Mouse (Mus musculus): ENCODE data around the gene Bgn. TPM values are rescaled to one million over a fixed set of nuclear protein-coding genes. Genes with fewer than 3 reads are reported as not detected.

Gene Bgn
- polyA plus RNA-seq (2015; fragmentation: Nextera tagmentation; extraction: Ambion mirVana) = 12.7 and 17.0 TPM in 2 replicates

DNA sequence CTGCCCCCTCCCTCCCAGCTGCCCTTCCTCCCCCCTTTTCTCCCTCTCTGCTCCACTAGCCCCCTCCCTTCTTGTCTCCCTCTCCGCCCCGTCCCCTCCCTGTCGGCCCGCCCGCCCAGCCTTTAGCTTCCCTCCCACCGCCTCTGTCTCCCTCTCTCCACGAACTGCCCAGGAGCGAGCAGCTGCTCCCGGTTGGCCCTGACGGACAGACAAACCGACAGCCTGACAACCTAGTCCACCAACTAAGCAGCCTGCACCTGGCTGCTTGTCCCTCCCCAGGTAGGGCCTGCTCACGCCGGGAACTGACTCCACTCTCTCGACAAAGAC, at the start of gene Bgn:
Bgn (plus strand) TSS at position 119 of the 327 bp plus-strand sequence.
- H3K27me3 ChIP-seq (ENCODE audit: control insufficient read depth, insufficient read depth, low read depth, low read length) = peaks cover 5% of the 10 kb centered on the region; the same call in 1 of the 2 replicates
- WGBS (ENCODE audit: insufficient replicate concordance) = 27% methylated on average over 7 of the region's 14 CpGs
- no peak within 1 kb of the TSS for H3K27ac ChIP-seq (ENCODE audit: low read length)

DNA sequence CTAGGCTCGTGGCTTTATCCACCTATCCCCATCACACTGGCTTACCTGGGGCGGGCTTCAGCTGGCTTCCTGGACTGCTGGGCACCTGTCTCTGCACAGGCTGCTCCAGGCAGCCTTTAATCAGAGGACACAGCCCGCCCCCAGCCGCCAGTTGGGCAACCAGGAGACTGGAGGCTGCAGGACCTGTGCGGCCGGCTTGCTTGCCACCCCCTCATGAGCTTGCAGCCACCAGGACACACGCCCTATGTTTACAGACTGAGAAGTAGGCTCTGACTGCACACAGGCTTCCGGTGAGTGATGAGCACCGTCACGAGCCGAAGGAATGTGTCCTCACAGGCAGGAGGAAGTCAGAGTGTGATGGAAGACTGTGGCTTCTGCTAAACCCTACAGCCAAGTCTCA, 48.1 kb upstream of the Bgn start, which contains the start of gene Trex2:
Trex2 (minus strand) TSS at position 93 of the 400 bp plus-strand sequence.
- H3K4me3 ChIP-seq (ENCODE audit: low read depth, low read length) = no peak within 1 kb of the TSS
- no peak within 1 kb of the TSS for H3K4me2 ChIP-seq (ENCODE audit: low read depth, low read length)
- H3K9ac ChIP-seq (ENCODE audit: low read depth, low read length) = no peak within 1 kb of the TSS
- no peaks in the 10 kb centered on the region for H3K27me3 ChIP-seq (ENCODE audit: control insufficient read depth, insufficient read depth, low read depth, low read length)
- no peaks in the 10 kb centered on the region for H3K9me3 ChIP-seq (replicated peaks; ENCODE audit: control insufficient read depth, low read length)
- no peaks in the 10 kb centered on the region for H3K36me3 ChIP-seq (ENCODE audit: control insufficient read depth, insufficient read depth)
- no peak within 1 kb of the TSS for H3K27ac ChIP-seq (ENCODE audit: low read length)
- 64% methylated on average over 11 of the region's 11 CpGs for WGBS (ENCODE audit: insufficient replicate concordance)
- H3K4me1 ChIP-seq (ENCODE audit: control insufficient read depth, low read depth, low read length) = no peaks in the 10 kb centered on the region
- ATAC-seq (ENCODE audit: low read depth) = 0 out of 2 replicates have a peak, but pooled peaks have one; percentile 27

More for the DNA sequence above, at the start of gene Bgn:
- no peak within 1 kb of the TSS for H3K9ac ChIP-seq (ENCODE audit: low read depth, low read length)
- H3K4me3 ChIP-seq (ENCODE audit: low read depth, low read length) = peak within 1 kb of the TSS; percentile 11
- H3K4me2 ChIP-seq (ENCODE audit: low read depth, low read length) = no peak within 1 kb of the TSS
- no peaks in the 10 kb centered on the region for H3K9me3 ChIP-seq (replicated peaks; ENCODE audit: control insufficient read depth, low read length)
- no peaks in the 10 kb centered on the region for H3K4me1 ChIP-seq (ENCODE audit: control insufficient read depth, low read depth, low read length)
- no peaks in the 10 kb centered on the region for H3K36me3 ChIP-seq (ENCODE audit: control insufficient read depth, insufficient read depth)
- ATAC-seq (ENCODE audit: low read depth) = no peak

DNA sequence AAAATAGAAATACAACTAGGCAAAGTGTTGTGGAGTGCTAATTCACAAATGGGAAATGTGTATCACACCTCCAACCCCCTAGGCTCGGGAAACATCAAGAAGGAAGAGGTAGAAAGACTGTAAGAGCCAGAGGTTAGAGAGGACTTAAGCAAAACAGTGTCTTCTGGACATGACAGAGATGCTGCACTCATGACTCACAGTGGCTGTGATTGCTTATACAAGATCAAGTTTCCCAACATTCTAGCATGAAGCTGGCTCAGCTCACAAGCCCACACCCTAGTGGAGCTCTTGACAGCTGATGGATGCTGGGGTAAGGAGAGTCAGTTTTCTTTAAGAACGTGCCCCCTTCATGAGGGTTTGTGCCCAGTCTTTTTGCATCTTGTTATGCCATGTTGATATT, 42.0 kb upstream of the Bgn start:
- no peak overlapping the region for H3K4me2 ChIP-seq (ENCODE audit: low read depth, low read length)
- H3K4me3 ChIP-seq (ENCODE audit: low read depth, low read length) = no peak overlapping the region
- H3K4me1 ChIP-seq (ENCODE audit: control insufficient read depth, low read depth, low read length) = no peaks in the 10 kb centered on the region
- no peaks in the 10 kb centered on the region for H3K27me3 ChIP-seq (ENCODE audit: control insufficient read depth, insufficient read depth, low read depth, low read length)
- H3K36me3 ChIP-seq (ENCODE audit: control insufficient read depth, insufficient read depth) = no peaks in the 10 kb centered on the region
- H3K9ac ChIP-seq (ENCODE audit: low read depth, low read length) = no peak overlapping the region
- H3K9me3 ChIP-seq (replicated peaks; ENCODE audit: control insufficient read depth, low read length) = no peaks in the 10 kb centered on the region
- WGBS (ENCODE audit: insufficient replicate concordance) = 54% methylated on average over 2 of the region's 2 CpGs
- ATAC-seq (ENCODE audit: low read depth) = no peak
- no peak overlapping the region for H3K27ac ChIP-seq (ENCODE audit: low read length)

DNA sequence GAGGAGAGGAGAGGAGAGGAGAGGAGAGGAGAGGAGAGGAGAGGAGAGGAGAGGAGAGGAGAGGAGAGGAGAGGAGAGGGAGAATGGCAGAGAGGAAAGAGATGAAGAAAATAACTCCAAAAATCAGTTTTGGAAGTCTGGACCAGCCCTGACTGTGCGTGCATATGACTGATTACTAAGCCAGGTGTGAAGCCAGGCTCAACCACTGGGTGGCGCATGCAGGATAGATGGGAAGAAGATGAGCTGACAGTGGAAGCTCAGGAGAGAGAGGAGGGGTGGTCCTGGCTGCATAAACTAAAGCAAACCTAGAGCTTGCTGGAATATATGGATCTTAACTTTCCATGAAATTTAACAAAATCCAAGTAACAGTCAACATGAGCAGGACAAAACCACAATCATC, 31.5 kb upstream of the Bgn start:
- Histone ChIP-seq H3K27ac (ENCODE audit: low read length) (no peak overlapping the region), H3K4me3 (ENCODE audit: low read depth, low read length) (no peak overlapping the region), H3K36me3 (ENCODE audit: control insufficient read depth, insufficient read depth) (no peaks in the 10 kb centered on the region), H3K4me1 (ENCODE audit: control insufficient read depth, low read depth, low read length) (no peaks in the 10 kb centered on the region), H3K4me2 (ENCODE audit: low read depth, low read length) (no peak overlapping the region), H3K9me3 (replicated peaks; ENCODE audit: control insufficient read depth, low read length) (no peaks in the 10 kb centered on the region), H3K9ac (ENCODE audit: low read depth, low read length) (no peak overlapping the region), H3K27me3 (ENCODE audit: control insufficient read depth, insufficient read depth, low read depth, low read length) (no peaks in the 10 kb centered on the region)
- WGBS (ENCODE audit: insufficient replicate concordance) = 19% methylated on average over 2 of the region's 2 CpGs
- ATAC-seq (ENCODE audit: low read depth) = no peak

DNA sequence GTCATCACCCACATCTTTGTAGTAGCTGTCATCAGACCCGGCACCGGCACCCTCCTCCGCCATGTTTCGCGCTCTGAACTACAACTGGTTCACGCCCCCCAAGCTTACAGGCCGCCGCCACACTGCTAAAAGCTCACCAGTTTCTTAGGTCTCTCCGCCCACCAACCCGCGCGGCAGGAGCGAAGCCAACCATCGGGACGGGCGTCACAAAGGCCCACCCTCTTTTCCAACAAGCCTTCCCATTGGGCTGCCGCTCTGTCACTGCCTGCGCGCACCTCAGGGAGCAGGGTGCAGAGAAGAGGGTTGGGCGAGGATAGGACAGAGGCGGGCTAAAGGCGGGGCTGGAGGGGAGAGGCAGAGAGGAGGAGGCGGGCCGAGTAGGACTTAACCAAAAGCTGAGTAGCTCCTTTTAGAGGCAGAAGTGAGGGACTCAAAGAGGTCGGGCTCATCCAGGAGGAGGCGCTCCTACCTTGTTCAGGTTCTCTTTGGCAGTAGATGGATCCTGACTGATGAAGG, 24.5 kb upstream of the Bgn start, which contains the start of gene Haus7:
Haus7 (minus strand) TSS at position 168 of the 516 bp plus-strand sequence.
- H3K9ac ChIP-seq (ENCODE audit: low read depth, low read length) = peak within 1 kb of the TSS; percentile 64
- WGBS (ENCODE audit: insufficient replicate concordance) = 20% methylated on average over 26 of the region's 26 CpGs
- peak within 1 kb of the TSS; percentile 64 for H3K4me2 ChIP-seq (ENCODE audit: low read depth, low read length)
- H3K27ac ChIP-seq (ENCODE audit: low read length) = no peak within 1 kb of the TSS
- peak within 1 kb of the TSS; percentile 70 for H3K4me3 ChIP-seq (ENCODE audit: low read depth, low read length)
- no peaks in the 10 kb centered on the region for H3K4me1 ChIP-seq (ENCODE audit: control insufficient read depth, low read depth, low read length)
- no peaks in the 10 kb centered on the region for H3K36me3 ChIP-seq (ENCODE audit: control insufficient read depth, insufficient read depth)
- H3K9me3 ChIP-seq (replicated peaks; ENCODE audit: control insufficient read depth, low read length) = no peaks in the 10 kb centered on the region
- H3K27me3 ChIP-seq (ENCODE audit: control insufficient read depth, insufficient read depth, low read depth, low read length) = no peaks in the 10 kb centered on the region
- ATAC-seq (ENCODE audit: low read depth) = peak; percentile 100

DNA sequence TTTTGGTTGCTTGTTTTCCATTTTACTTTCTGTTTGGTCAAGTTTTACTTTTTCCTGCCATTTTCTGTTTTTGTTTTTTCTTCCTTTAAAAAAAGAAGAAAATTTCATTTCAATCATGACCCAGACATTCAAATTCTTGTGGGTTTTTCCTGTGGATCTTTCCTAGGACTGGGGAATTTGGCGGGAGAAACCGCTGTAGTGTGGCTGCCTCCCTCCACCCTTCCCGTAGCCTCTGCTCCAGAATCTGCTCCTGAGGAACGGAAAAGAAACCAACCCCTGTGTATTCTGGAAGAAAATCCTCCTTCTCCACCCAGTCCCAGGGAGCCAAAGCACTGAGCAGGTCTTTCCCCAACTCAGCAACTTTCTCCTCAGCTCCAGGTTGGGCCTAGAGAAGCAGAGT, 22.6 kb upstream of the Bgn start:
- no peaks in the 10 kb centered on the region for H3K27me3 ChIP-seq (ENCODE audit: control insufficient read depth, insufficient read depth, low read depth, low read length)
- H3K36me3 ChIP-seq (ENCODE audit: control insufficient read depth, insufficient read depth) = no peaks in the 10 kb centered on the region
- no peak overlapping the region for H3K27ac ChIP-seq (ENCODE audit: low read length)
- no peaks in the 10 kb centered on the region for H3K9me3 ChIP-seq (replicated peaks; ENCODE audit: control insufficient read depth, low read length)
- no peak overlapping the region for H3K4me3 ChIP-seq (ENCODE audit: low read depth, low read length)
- no peaks in the 10 kb centered on the region for H3K4me1 ChIP-seq (ENCODE audit: control insufficient read depth, low read depth, low read length)
- no peak overlapping the region for H3K4me2 ChIP-seq (ENCODE audit: low read depth, low read length)
- H3K9ac ChIP-seq (ENCODE audit: low read depth, low read length) = no peak overlapping the region
- WGBS (ENCODE audit: insufficient replicate concordance) = 64% methylated on average over 4 of the region's 4 CpGs
- ATAC-seq (ENCODE audit: low read depth) = no peak

DNA sequence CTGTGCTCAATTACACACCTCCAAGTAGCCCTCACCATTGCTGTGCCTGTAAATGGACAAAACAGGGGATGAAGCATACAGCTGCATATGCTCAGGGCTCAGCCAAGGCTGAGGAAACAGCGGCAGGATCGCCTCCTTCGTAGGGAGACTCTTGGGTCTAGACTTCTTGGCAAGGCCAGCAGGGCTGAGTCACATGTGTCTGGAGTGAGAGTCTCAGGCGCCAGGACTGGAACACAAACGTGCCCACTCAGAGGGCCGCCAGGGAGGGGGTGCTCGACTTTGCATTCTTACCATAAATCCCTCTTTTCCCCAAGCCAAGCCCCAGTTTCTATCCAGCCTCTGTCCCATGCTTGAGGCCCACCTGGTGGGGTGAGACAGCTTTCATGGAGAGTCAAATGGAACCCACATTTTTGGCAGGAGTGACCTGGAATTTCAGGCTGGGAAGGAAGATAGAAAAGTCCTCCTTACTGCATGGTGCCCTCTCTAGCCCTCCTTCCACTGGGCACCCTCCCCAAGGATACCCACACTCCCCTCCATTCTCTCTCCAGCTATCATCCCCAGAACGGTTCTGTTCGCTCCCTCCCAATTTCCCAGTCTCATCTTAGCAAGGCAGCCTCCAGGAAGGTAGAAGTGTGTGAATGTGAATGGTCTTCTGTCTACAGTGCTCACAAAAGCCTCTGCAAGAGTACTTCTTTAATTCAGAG, 17.8 kb upstream of the Bgn start:
- H3K9me3 ChIP-seq (replicated peaks; ENCODE audit: control insufficient read depth, low read length) = no peaks in the 10 kb centered on the region
- ATAC-seq (ENCODE audit: low read depth) = no peak
- no peaks in the 10 kb centered on the region for H3K36me3 ChIP-seq (ENCODE audit: control insufficient read depth, insufficient read depth)
- WGBS (ENCODE audit: insufficient replicate concordance) = 60% methylated on average over 9 of the region's 9 CpGs
- no peak overlapping the region for H3K9ac ChIP-seq (ENCODE audit: low read depth, low read length)
- H3K27me3 ChIP-seq (ENCODE audit: control insufficient read depth, insufficient read depth, low read depth, low read length) = no peaks in the 10 kb centered on the region
- no peaks in the 10 kb centered on the region for H3K4me1 ChIP-seq (ENCODE audit: control insufficient read depth, low read depth, low read length)
- no peak overlapping the region for H3K4me2 ChIP-seq (ENCODE audit: low read depth, low read length)
- H3K27ac ChIP-seq (ENCODE audit: low read length) = no peak overlapping the region
- H3K4me3 ChIP-seq (ENCODE audit: low read depth, low read length) = no peak overlapping the region

DNA sequence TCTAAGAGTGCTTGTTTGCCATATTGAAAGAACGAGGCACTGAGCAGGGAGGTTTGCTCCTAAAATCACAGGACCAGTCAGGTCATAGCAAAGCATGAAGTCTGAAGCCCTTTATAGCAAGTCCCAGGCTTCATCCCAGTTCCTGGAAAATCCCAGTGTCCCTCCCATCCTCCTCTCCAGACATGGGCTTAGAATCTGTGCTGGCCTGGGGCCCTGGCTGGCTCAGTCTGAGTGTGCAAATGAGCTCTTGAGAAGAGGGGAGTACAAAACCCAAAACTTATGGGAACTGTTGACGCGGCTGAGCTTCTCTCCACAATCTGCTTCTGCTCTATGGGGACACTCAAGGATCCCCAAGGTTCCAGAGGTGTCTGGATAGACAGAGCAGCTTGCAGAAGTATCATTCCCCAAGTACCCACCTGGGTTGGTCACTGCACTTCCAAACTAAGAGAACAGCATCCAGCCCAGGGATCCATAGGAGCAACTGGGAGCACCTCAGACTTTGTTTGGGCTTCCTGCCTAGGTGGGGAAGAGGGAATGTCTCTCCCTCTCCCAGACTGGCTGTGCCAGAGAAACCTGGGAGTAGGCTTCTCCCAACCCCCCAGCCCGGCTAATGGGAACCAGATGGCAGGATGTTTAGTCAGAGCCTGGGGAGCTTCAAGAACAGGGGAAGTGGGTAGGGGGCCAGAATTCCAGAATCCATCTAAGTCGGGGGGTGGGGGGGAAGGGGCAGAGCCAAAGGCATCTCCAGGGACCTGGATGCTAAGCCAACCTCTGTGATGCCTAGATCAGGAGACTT, 15.8 kb upstream of the Bgn start:
- H3K27ac ChIP-seq (ENCODE audit: low read length) = no peak overlapping the region
- no peak overlapping the region for H3K9ac ChIP-seq (ENCODE audit: low read depth, low read length)
- ATAC-seq (ENCODE audit: low read depth) = no peak
- H3K36me3 ChIP-seq (ENCODE audit: control insufficient read depth, insufficient read depth) = no peaks in the 10 kb centered on the region
- H3K9me3 ChIP-seq (replicated peaks; ENCODE audit: control insufficient read depth, low read length) = no peaks in the 10 kb centered on the region
- H3K27me3 ChIP-seq (ENCODE audit: control insufficient read depth, insufficient read depth, low read depth, low read length) = no peaks in the 10 kb centered on the region
- H3K4me3 ChIP-seq (ENCODE audit: low read depth, low read length) = no peak overlapping the region
- no peaks in the 10 kb centered on the region for H3K4me1 ChIP-seq (ENCODE audit: control insufficient read depth, low read depth, low read length)
- 49% methylated on average over 5 of the region's 5 CpGs for WGBS (ENCODE audit: insufficient replicate concordance)
- H3K4me2 ChIP-seq (ENCODE audit: low read depth, low read length) = no peak overlapping the region

DNA sequence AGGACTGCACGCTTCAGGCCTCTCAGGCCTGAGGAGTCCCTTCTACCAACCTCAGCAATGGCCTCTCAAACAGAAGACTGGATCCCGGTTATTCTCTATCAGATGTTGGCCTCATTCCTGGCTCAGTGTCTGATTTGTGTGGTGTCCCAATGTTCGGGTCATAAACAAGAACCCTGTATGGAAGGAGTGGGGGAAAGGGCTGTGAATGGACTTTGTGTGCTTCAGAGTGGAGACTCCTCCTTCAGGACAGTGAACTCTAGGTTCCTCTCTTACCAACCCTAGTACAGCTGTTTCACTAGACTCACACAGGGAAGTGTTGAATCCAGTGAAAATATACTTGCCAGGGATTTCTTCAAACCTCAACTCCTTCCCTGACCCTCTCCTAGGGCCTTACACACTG, 15.1 kb upstream of the Bgn start:
- no peaks in the 10 kb centered on the region for H3K36me3 ChIP-seq (ENCODE audit: control insufficient read depth, insufficient read depth)
- no peak overlapping the region for H3K4me2 ChIP-seq (ENCODE audit: low read depth, low read length)
- H3K4me1 ChIP-seq (ENCODE audit: control insufficient read depth, low read depth, low read length) = no peaks in the 10 kb centered on the region
- no peak overlapping the region for H3K9ac ChIP-seq (ENCODE audit: low read depth, low read length)
- WGBS (ENCODE audit: insufficient replicate concordance) = 54% methylated on average over 3 of the region's 3 CpGs
- H3K4me3 ChIP-seq (ENCODE audit: low read depth, low read length) = no peak overlapping the region
- H3K27ac ChIP-seq (ENCODE audit: low read length) = no peak overlapping the region
- H3K9me3 ChIP-seq (replicated peaks; ENCODE audit: control insufficient read depth, low read length) = no peaks in the 10 kb centered on the region
- ATAC-seq (ENCODE audit: low read depth) = no peak
- no peaks in the 10 kb centered on the region for H3K27me3 ChIP-seq (ENCODE audit: control insufficient read depth, insufficient read depth, low read depth, low read length)
